Mouse (Mus musculus) hindbrain, embryonic 13.5 days (tissue): ENCODE data around the gene Ncor2. TPM values are rescaled to one million over a fixed set of nuclear protein-coding genes. Genes with fewer than 3 reads are reported as not detected.

Experiments
- ATAC-seq: fragments of 200-750 bp; cut with Nextera tagmentation; 2 replicates; pipeline ENCODE4 v1.8.0; 2017; ENCODE audit warnings: moderate TSS enrichment; ENCODE audit not compliant: low FRiP score
- H3K27ac ChIP-seq: fragments of 300-500 bp; sonication (generic); 2 replicates; pipeline ENCODE4 v1.5.1; 2015; ENCODE audit warnings: inconsistent platforms, mild to moderate bottlenecking, moderate library complexity
- H3K27me3 ChIP-seq: fragments of 300-500 bp; sonication (generic); 2 replicates; pipeline ENCODE4 v1.6.1; 2015; ENCODE audit warnings: mild to moderate bottlenecking, inconsistent platforms
- H3K36me3 ChIP-seq: fragments of 300-500 bp; sonication (generic); 2 replicates; pipeline ENCODE4 v1.6.1; 2015; ENCODE audit warnings: mild to moderate bottlenecking, inconsistent platforms
- H3K4me1 ChIP-seq: fragments of 300-500 bp; sonication (generic); replicated peaks from 2 replicates; pipeline ENCODE4 v1.6.1; 2015; ENCODE audit warnings: inconsistent platforms
- H3K4me2 ChIP-seq: fragments of 300-500 bp; sonication (generic); 2 replicates; pipeline ENCODE4 v1.6.1; 2015; ENCODE audit warnings: inconsistent platforms, mild to moderate bottlenecking, moderate library complexity
- H3K4me3 ChIP-seq: fragments of 300-500 bp; sonication (generic); 2 replicates; pipeline ENCODE4 v1.5.1; 2015; ENCODE audit warnings: mild to moderate bottlenecking, inconsistent platforms
- H3K9ac ChIP-seq: fragments of 300-500 bp; sonication (generic); 2 replicates; pipeline ENCODE4 v1.6.1; 2015; ENCODE audit warnings: mild to moderate bottlenecking, inconsistent platforms
- H3K9me3 ChIP-seq: fragments of 300-500 bp; sonication (generic); 2 replicates; pipeline ENCODE4 v1.6.1; 2016; ENCODE audit warnings: inconsistent platforms
- WGBS: fragments of 180-500 bp; shearing (Covaris S2); methylation state at CpG from one replicate; pipeline ENCODE4 v1.1.7; 2015; 5-methylcytosine and 5-hydroxymethylcytosine counted together
- polyA plus RNA-seq: library from polyadenylated mRNA; unstranded; fragments of >200 nt; fragmentation: Nextera tagmentation; extraction: Ambion mirVana; gene quantifications from 2 replicates; pipeline ENCODE4 v1.2.1, GENCODE M21; 2015

The Ncor2 gene
- polyA plus RNA-seq, 1 experiment from 2014 or later = 25.1 TPM

DNA sequence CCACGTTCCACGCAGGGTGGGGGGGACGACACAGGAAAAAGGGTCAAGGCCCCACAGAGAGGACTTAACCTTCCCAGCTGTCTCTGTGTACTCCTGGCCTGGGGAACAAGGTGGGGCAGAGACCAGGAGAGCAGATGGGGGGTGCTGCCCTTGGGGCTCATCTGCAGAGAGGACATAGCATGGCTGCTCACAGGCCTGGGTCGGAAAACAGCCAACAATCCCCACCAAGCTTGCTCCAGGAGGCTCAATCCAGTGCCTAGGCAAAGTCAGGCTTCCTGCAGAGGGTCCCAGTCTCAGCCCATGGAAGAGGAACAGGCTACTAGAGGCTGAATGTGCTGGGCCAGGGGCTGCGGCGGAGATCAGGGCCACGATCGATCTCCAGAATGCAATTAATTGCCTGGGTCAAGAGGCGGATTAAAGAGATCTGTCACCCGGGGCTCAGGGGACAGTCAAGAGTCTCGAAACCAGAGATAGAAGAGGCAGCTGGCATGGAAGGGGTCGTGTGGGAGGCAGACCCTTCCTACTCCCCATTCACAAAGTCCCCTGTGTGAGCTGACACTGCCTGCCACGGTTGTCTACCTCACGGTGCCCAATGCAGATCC, 19.1 kb downstream of the Ncor2 start:
- Histone ChIP-seq H3K4me3 (no peak overlapping the region), H3K9ac (peak overlapping the region; percentile 63), H3K9me3 (no peaks in the 10 kb centered on the region), H3K27me3 (no peaks in the 10 kb centered on the region), H3K27ac (peak overlapping the region; percentile 98), H3K36me3 (no peaks in the 10 kb centered on the region), H3K4me2 (peak overlapping the region; percentile 41), H3K4me1 (peaks cover 98% of the 10 kb centered on the region)
- ATAC-seq = no peak; the same call in 1 of the 2 replicates
- 24% methylated on average over 14 of the region's 14 CpGs for WGBS

DNA sequence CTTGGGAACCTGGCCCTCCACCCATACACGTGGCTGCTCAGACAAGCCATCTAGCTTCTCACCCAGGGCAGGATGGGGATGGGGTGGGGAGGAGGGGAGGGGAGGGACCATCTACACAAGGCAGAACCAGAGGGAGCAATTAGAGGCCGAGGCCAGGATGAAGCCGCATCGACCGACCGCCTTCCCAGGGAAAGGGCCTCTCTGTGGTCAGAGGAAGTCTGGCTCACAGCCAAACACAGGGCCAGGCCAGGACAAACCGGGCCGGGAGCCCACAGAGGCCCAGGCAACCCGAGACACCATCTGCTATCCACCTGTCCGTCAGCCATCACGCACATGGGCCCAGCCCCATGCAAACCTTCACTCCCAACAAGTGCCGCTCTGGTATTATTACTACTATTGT, 19.7 kb downstream of the Ncor2 start:
- Histone ChIP-seq H3K4me1 (peaks cover 98% of the 10 kb centered on the region), H3K36me3 (no peaks in the 10 kb centered on the region), H3K4me2 (peak overlapping the region; percentile 41), H3K27me3 (no peaks in the 10 kb centered on the region), H3K9me3 (no peaks in the 10 kb centered on the region), H3K4me3 (no peak overlapping the region), H3K27ac (peak overlapping the region; percentile 98), H3K9ac (peak overlapping the region; percentile 63)
- ATAC-seq = peak; percentile 64
- WGBS = 4% methylated on average over 12 of the region's 12 CpGs

DNA sequence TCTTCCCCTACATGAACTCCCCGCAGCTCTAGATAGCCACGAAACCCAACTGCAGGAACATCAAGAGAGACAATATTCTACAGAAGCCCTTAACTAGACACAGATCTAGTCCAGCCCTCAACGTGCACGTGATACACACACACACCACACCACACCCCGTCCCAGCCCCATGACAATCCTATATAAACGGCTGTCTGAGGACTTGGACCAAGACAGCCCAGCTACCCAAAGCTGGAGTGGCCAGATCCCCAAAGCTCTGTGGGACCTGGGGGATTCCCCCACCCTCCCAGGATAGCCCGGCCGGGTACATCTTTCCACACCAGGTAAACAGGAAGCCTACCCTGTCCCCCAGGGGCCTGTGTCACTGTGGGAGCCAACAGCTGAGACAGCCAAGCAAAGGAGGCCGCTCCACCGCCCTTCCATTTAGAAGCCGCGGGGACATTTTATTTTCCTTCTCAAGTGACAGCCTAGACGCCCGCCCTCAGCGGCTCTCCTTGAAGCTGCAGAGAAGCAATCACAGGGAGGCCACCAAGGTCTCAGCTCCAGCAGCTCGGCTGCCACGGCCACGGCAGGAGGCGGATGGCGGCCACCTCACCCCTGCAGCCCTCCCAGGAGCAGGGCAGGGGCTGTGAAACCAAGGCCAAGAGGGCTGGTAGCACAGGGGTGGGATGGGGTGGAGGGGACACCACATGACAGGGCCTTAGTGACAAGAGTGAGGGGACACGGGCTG, 20.6 kb downstream of the Ncor2 start:
- Histone ChIP-seq H3K4me3 (no peak overlapping the region), H3K4me2 (peak overlapping the region; percentile 41), H3K36me3 (no peaks in the 10 kb centered on the region), H3K27ac (peak overlapping the region; percentile 98), H3K9me3 (no peaks in the 10 kb centered on the region), H3K4me1 (peaks cover 98% of the 10 kb centered on the region), H3K27me3 (no peaks in the 10 kb centered on the region), H3K9ac (peak overlapping the region; percentile 63)
- WGBS = 12% methylated on average over 21 of the region's 21 CpGs
- peak; percentile 25; the same call in 1 of the 2 replicates for ATAC-seq

DNA sequence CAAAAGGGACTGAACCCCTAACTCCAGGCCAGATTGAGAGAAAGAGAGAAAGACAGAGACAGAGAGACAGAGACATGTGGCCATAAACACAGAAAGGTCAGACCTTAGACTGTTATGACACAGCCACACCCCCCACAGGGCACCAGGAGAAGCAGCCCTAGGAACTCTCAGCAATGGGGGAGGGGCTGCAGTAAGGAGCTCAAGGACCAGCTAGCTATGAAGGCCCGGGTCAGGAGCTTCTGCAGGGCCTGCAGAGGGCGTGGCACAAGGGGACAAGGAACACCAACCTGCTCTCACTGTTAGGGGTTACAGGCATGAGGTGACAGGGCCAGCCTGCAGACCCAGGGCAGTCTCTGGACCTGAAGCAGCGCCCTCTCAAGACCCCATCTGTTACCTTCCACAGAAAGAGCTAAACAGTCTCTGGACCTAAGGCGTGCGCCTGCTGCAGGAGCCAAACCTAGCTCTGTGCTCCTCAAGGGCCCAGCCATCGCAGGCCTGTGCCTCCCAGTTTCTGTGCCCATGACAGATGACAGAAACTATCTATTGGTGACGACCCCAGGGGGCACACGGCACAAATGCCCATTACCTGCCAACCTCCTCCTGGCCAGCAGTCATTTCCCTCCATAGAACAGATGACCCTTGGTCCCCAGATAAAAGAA, 21.5 kb downstream of the Ncor2 start:
- no peak overlapping the region for H3K4me3 ChIP-seq
- 40% methylated on average over 8 of the region's 8 CpGs for WGBS
- peak overlapping the region; percentile 98 for H3K27ac ChIP-seq
- no peak for ATAC-seq
- H3K9me3 ChIP-seq = no peaks in the 10 kb centered on the region
- peak overlapping the region; percentile 63 for H3K9ac ChIP-seq
- no peaks in the 10 kb centered on the region for H3K27me3 ChIP-seq
- no peaks in the 10 kb centered on the region for H3K36me3 ChIP-seq
- H3K4me1 ChIP-seq = peaks cover 98% of the 10 kb centered on the region
- H3K4me2 ChIP-seq = 0 out of 2 replicates have a peak overlapping the region, but pooled peaks have one; percentile 41

DNA sequence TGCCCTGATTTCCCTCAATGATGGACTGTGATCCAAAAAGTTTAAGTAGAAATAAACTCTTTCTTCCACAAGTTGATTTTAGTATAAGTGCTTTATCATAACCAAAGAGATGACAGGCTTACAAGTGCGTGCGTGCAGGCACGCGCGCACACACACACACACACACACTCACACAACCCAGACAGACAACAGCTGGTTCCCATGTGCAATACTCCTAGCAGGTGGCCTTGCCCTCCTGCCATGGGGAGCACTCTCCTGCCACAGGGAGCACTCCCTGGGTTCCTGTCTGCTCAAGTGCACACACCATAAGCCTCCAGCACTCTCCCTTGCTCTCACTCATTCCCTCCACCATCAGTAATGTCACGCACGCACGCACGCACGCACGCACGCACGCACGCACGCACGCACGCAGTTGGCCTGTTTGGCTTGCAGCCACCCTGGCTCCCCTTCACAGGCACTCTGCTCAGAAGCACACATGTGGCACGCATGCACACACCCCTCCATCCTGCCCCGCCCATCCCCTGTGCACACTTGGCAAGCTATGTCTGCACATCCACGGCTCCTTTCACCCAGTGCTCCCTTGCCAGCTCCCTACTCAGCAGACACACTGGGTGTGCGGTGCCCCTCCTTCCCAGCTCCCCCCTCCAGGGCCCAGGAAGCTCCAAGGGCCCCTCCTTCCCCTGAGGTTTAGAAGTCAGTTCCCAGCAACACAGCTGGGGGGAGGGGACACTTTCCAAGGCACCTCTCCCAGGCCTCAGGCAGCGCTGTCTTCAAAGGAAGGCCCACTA, 22.4 kb downstream of the Ncor2 start:
- H3K4me3 ChIP-seq = no peak overlapping the region
- peak overlapping the region; percentile 56; the same call in 1 of the 2 replicates for H3K9ac ChIP-seq
- no peaks in the 10 kb centered on the region for H3K36me3 ChIP-seq
- H3K27me3 ChIP-seq = no peaks in the 10 kb centered on the region
- peaks cover 98% of the 10 kb centered on the region for H3K4me1 ChIP-seq
- 69% methylated on average over 22 of the region's 22 CpGs for WGBS
- peak overlapping the region; percentile 98 for H3K27ac ChIP-seq
- no peaks in the 10 kb centered on the region for H3K9me3 ChIP-seq
- no peak for ATAC-seq
- H3K4me2 ChIP-seq = no peak overlapping the region

DNA sequence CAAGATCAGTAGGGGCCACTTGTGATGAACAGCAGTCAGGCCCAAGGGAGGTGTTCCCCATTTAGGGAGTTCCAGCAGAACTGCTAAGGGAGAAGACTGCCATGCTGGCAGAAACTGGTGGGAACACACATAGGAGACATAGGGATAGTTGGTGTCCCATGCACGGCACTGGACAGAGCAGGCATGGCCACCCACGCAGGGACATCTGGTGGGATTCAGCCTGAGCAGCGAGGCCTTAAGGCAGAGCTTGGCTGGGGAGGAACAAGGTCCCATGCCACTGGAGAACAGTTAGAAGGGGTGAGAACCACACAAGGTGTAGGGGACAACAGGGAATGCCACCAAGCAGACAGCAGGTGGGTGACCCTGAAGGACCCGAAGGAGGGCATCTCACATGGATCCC, 23.6 kb downstream of the Ncor2 start:
- peak overlapping the region; percentile 47; the same call in 1 of the 2 replicates for H3K9ac ChIP-seq
- H3K4me3 ChIP-seq = no peak overlapping the region
- 72% methylated on average over 4 of the region's 4 CpGs for WGBS
- no peaks in the 10 kb centered on the region for H3K36me3 ChIP-seq
- peak overlapping the region; percentile 98 for H3K27ac ChIP-seq
- ATAC-seq = no peak
- H3K4me1 ChIP-seq = peaks cover 100% of the 10 kb centered on the region
- no peak overlapping the region for H3K4me2 ChIP-seq
- no peaks in the 10 kb centered on the region for H3K27me3 ChIP-seq
- no peaks in the 10 kb centered on the region for H3K9me3 ChIP-seq

DNA sequence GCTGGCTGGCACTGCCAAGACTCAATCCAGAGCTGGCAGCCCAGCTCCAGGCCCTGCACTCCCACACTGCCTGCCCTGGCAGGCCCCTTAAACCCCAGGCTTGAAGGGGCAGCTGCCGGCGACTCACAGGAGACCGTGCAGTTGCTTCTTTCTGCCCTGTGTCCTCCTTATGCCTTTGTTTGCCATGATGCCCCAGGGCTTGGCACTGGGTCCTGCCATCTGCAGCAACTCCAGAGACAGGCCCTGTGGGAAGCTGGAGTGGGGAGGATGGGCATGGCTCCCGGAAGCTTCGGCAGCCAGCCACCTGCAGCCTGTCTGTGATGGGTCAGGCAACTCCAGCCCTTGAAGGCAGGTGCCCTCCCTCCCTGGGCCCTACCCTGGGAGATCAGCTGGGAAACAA, 24.0 kb downstream of the Ncor2 start:
- Histone ChIP-seq H3K4me3 (no peak overlapping the region), H3K9me3 (no peaks in the 10 kb centered on the region), H3K36me3 (no peaks in the 10 kb centered on the region), H3K4me2 (no peak overlapping the region), H3K27ac (peak overlapping the region; percentile 98), H3K9ac (peak overlapping the region; percentile 47; the same call in 1 of the 2 replicates), H3K4me1 (peaks cover 100% of the 10 kb centered on the region), H3K27me3 (no peaks in the 10 kb centered on the region)
- WGBS = 35% methylated on average over 5 of the region's 5 CpGs
- no peak for ATAC-seq

DNA sequence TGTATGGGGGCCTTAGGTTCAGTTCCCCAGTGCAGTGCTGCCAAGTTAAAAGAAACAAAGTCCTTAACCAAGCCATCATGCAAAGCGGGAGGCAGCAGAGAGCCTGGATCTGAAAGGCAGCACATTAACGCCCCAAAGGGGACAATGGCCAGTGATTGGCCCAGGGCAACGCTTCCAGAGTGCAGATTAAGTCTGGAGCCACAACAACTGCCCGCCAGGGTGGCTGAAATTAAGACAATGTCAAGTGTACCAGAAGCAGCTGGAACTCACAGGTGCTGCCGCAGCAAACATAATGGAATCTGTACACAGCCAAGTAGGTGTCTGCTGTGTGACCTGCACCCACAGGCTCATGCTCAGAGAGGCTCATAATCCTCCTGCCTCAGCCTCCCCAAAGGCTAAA, 24.8 kb downstream of the Ncor2 start:
- Histone ChIP-seq H3K27me3 (no peaks in the 10 kb centered on the region), H3K36me3 (no peaks in the 10 kb centered on the region), H3K4me1 (peaks cover 100% of the 10 kb centered on the region), H3K9me3 (no peaks in the 10 kb centered on the region), H3K4me3 (no peak overlapping the region), H3K27ac (peak overlapping the region; percentile 98), H3K4me2 (no peak overlapping the region), H3K9ac (peak overlapping the region; percentile 13; the same call in 1 of the 2 replicates)
- WGBS = 32% methylated on average over 5 of the region's 5 CpGs
- no peak for ATAC-seq

DNA sequence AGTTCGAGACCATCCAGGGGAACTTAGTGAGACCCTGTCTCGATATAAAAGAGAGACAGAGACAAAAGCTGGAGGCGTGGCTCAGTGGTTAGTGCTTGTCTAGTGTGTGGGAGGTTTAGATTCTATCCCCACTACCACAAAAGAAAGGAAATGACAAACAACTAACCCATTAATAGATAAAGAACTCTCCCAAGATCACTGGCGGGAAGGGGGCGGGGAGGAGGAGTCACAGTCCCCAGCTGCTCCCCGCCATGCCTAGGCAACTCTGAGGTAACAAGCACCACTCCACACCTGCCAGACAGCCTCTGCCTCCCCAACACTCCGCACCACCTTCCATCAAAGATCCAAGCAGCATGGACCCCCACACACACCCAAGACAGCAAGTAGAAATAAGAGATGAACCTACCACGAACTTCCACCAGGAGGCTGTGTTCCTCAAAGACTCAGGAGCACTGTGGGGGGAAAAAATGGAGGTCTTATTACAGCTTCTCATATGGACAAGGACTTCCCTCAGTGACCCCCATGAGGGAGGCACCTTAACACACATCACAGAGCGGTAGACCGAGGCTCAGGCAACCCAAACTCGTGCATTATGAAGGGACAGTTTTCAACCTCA, 25.7 kb downstream of the Ncor2 start:
- 69% methylated on average over 11 of the region's 11 CpGs for WGBS
- no peak overlapping the region for H3K4me2 ChIP-seq
- H3K27me3 ChIP-seq = no peaks in the 10 kb centered on the region
- peak overlapping the region; percentile 98 for H3K27ac ChIP-seq
- H3K9ac ChIP-seq = no peak overlapping the region; the same call in 1 of the 2 replicates
- H3K4me3 ChIP-seq = no peak overlapping the region
- H3K4me1 ChIP-seq = peaks cover 100% of the 10 kb centered on the region
- ATAC-seq = no peak
- H3K36me3 ChIP-seq = no peaks in the 10 kb centered on the region
- H3K9me3 ChIP-seq = no peaks in the 10 kb centered on the region

DNA sequence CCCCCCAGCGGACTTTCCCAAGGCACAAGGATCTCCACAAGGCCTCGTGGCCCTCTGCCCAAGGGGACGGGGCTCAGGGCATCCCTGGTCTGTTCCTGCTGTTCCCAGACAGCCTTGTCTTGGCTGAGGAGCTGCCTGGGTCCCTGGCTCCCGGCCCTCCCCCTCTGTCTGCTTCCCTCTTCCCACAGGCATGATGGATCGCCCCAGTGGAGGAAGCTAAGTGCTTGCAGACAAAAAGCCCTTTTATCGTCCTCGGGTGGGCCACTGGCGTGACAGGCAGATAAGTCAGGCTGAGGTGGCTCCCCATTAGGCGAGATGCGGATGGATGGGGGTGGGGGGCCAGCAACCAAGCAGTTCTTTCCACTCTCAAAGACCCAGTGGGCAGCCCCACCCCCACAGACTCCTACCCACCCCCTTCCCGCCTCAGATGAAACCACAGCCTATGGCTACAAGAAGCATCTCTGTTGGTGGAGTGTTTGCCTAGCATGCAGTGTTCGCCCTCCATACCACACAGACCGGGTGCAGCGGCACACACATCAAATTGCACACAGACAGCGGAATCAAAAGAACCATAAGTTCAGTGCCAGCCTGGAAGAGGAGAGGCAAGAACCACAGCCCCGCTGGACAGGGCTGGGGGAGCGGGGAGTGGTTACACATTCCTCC, 27.0 kb downstream of the Ncor2 start:
- 7% methylated on average over 17 of the region's 17 CpGs for WGBS
- ATAC-seq = peak; percentile 82
- Histone ChIP-seq H3K4me3 (no peak overlapping the region), H3K4me2 (peak overlapping the region; percentile 40), H3K9ac (peak overlapping the region; percentile 61), H3K36me3 (no peaks in the 10 kb centered on the region), H3K9me3 (no peaks in the 10 kb centered on the region), H3K27ac (peak overlapping the region; percentile 98), H3K27me3 (no peaks in the 10 kb centered on the region), H3K4me1 (peaks cover 100% of the 10 kb centered on the region)

DNA sequence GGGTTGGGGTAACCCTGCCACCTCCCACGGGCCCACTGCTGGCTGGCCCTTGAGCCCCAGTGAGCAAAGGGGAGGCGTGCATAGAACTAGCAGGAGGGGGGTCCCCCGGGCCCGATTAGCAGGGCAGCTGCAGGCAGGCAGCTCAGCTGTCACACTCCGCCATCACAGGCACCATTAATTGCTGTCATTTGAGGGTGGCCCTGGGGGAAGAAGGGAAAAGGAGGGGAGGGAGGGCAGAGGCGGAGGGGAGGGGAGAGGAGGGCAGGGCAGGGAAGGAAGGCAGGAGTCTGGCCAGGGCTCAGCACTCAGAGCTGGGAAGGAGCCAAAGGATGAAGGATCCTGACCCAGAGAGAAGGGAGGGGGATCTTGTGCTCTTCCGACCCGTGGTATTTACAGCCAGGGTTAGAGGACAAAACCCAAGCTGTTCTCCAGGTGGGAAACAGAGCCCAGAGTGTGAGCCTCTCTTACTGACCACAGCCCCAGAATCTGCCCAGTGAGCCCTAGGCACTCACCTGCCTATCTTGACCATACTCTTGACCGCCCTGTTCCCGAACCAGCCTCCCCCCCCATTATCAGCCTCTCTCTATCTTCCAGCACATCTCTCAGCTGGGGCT, 28.0 kb downstream of the Ncor2 start:
- Histone ChIP-seq H3K9ac (peak overlapping the region; percentile 61), H3K9me3 (no peaks in the 10 kb centered on the region), H3K4me1 (peaks cover 100% of the 10 kb centered on the region), H3K4me2 (peak overlapping the region; percentile 40), H3K4me3 (no peak overlapping the region), H3K27me3 (no peaks in the 10 kb centered on the region), H3K27ac (peak overlapping the region; percentile 98), H3K36me3 (no peaks in the 10 kb centered on the region)
- ATAC-seq = no peak
- WGBS = 18% methylated on average over 10 of the region's 10 CpGs
